Mouse (Mus musculus) embryonic fibroblast, embryonic 13.5 days (primary cell): ENCODE data around the gene Gm29776.

Experiments
- CTCF ChIP-seq: IDR thresholded peaks from 2 replicates; pipeline ENCODE4 v1.5.1; 2011; ENCODE audit warnings: mild to moderate bottlenecking, control low read depth, low read length, moderate library complexity, borderline replicate concordance; ENCODE audit not compliant: insufficient read depth
- POLR2A ChIP-seq: IDR thresholded peaks from 2 replicates; pipeline ENCODE4 v1.6.1; 2011; ENCODE audit warnings: low read depth, mild to moderate bottlenecking, control low read depth, low read length, moderate library complexity

GRCm38 (mm10) chr14:54728823-54729653 lies 30.4 kb upstream of the Gm29776 start:
- TF ChIP-seq POLR2A (no peak), CTCF (no peak)
